Mouse (Mus musculus) right cerebral cortex, postnatal 14 days (tissue): ENCODE data around the gene Akap7.

ENCODE experiments used
- DNase-seq: peaks from one replicate; pipeline ENCODE4 v3.0.0; 2022

The Akap7 gene

GRCm38 (mm10) chr10:25296657-25297369 is 10.9 kb downstream of the Akap7 start:
- DNase-seq: peak; percentile 82

GRCm38 (mm10) chr10:25296286-25296656 is 11.4 kb downstream of the Akap7 start:
- no peak for DNase-seq

DNA sequence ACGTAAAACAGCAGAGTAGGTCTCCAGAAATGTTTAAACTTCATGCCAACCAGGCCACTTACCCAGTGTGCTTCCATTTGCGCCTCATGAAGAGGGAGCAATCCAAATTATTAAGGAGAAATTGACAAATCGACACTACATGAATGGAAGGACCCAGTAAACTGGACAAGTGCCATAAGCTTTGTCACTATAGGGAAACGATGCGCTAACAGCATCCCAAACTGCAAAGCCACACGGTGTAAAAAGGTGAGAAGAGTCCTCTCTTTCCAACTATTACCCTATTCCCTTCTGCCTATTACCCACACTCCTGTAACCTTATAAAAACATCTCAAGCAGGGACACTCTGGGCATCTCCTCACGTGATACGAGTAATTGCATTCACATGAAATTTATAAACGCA is 11.8 kb downstream of the Akap7 start:
- DNase-seq: no peak

- DNase-seq: no peak
Observed at GRCm38 (mm10) chr10:25294999-25295398, 12.7 kb downstream of the Akap7 start.

DNA sequence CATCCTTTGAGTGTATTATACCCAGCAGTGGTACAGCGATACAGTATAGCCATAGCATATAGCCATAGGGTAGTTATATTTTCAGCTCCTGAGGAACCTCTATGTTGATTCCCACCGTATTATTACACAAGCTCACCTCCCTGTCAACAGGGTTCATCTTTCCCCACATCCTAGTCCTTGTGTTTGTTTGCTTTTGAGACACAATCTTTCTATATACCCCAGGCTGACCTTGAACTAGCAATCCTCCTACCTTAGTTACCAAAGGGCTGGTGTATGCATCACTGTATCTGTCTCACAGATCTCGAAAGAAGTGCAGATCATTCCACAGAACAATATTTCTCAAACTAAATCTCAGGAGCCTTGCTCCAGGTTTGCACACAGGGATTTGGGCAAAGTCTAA is 13.9 kb downstream of the Akap7 start:
- no peak for DNase-seq

DNA sequence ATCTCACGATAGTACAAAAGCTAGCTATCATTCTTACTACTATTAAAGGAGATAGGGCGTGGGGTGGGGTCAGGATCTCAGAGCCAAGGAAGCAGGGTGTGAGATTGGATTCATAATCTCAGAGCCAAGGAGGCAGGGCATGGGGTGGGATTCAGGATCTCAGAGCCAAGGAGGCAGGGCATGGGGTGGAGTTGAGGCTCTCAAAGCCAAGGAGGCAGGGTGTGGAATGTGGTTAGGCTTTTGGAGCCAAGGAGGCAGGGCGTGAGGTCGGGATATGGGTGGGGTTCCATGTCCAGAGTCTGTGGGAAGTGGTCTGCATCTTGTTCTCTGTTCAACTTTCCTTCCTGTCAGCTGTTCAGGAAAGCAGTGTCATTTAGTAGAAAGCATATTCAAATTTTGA is 16.6 kb downstream of the Akap7 start:
- no peak for DNase-seq

GRCm38 (mm10) chr10:25285100-25285811 is 22.4 kb downstream of the Akap7 start:
- no peak for DNase-seq

GRCm38 (mm10) chr10:25284427-25285099 is 23.1 kb downstream of the Akap7 start:
- DNase-seq: no peak

- no peak for DNase-seq
Observed at GRCm38 (mm10) chr10:25283397-25283796, 24.3 kb downstream of the Akap7 start.

DNA sequence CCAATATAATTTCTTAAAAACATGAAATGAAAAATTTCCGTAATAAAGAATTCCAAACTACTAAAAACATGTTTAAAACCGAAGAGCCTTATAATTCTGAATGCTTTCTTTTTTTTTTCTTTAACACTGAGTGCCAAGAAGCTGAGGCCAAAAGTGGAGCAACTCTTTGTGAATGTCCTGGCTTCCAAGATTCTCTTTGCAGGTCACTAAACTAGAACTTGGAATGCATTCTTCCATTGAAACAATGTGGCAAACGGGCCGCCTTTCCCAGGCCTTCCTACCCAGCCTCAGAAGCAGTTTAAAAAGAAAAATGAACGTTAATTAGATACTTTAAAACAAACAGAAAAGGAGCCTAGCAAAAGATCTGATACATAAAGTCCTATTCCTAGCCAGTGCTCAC is 27.5 kb downstream of the Akap7 start:
- DNase-seq: no peak

- DNase-seq: no peak
Observed at GRCm38 (mm10) chr10:25279406-25279805, 28.3 kb downstream of the Akap7 start.

- no peak for DNase-seq
Observed at GRCm38 (mm10) chr10:25275492-25275891, 32.2 kb downstream of the Akap7 start.

- no peak for DNase-seq
Observed at GRCm38 (mm10) chr10:25274621-25275330, 32.9 kb downstream of the Akap7 start.

GRCm38 (mm10) chr10:25273731-25274130 is 33.9 kb downstream of the Akap7 start:
- DNase-seq: no peak

- no peak for DNase-seq
Observed at GRCm38 (mm10) chr10:25271756-25272155, 35.9 kb downstream of the Akap7 start.

- no peak for DNase-seq
Observed at GRCm38 (mm10) chr10:25271207-25271606, 36.5 kb downstream of the Akap7 start.

DNA sequence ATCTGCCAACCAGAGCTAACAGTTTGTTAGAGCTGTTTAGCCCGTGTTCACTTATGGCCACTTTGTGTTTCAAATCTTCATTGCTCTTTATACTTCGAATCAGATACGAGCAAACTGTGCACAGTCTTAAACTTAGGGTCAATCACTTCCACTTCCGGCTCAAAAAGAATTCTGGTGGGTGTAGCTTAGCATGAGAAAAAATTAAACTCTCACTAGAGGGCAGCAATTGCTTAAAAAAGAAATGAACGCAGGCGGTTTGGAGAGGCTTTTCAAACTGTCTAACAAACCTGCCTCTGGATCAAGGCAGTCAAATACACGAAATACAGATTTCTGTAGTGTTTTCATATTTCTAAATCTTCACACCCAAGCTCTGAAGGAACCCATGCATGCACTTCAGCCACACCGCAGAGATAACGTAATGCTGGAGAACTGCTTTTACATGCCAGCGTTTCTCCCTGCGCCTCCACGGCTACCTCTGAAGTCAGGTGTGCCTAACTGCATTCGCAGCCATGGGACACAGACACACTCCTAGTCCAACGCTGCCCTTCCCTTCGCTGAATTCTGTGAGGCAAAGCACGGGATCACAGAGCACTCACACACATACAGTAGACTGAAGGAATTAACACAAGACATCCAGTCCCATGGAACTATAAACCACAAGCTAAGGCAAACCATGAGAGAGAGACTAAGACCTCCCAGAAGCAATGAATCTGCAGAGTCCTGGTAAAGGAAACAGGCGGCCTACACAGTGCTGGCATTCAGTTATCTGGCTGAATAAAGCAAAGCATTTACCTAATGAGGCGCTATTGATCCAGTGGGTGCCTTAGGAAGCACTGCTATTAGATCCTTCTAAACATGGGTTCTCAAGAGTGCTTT is 39.0 kb downstream of the Akap7 start:
- DNase-seq: no peak

- no peak for DNase-seq
Observed at GRCm38 (mm10) chr10:25261176-25261575, 46.5 kb downstream of the Akap7 start.

- no peak for DNase-seq
Observed at GRCm38 (mm10) chr10:25260724-25261123, 46.9 kb downstream of the Akap7 start.

DNA sequence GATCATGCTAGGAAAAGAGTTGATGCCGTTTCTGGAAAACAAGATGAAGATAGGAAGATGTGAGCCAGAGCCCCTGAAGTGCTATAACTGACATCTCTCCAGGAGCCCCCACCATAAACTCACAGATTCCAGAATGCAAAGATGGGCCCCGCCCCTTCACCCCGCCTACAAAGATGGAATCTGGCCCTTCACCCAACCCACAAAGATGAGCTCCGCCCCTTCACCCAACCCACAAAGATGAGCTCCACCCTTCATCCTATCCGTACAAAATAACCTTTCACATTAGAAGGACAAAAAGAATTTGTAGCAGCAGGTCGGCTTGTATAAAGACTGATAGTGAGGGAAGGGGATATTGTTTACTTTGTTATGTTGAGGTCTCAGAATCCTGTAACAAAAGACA is 49.5 kb downstream of the Akap7 start:
- no peak for DNase-seq

- no peak for DNase-seq
Observed at GRCm38 (mm10) chr10:25257466-25257865, 50.2 kb downstream of the Akap7 start.

DNA sequence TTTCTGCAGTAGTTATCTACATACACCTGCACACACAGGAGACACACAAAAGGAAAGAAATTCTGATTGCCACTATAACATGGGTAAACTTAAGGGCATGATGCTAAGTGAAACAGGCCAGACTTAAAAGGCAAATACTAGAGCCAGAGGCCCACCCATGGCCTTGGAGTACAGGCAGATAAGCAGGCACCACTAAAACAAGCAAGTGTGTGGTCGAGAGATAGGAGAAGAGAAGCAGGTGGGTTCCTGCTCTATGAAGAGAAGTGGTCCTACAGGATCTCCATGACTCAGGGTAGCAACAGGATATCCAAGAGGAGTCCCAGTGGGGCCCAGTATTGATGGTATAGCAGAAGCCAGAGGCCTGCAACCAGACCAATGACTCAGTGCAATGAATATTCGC is 54.2 kb downstream of the Akap7 start:
- DNase-seq: no peak
